Mouse (Mus musculus) lung, embryonic 16.5 days (tissue): ENCODE measurements around the gene Slc8a1. TPM values are rescaled to one million over a fixed set of nuclear protein-coding genes. Genes with fewer than 3 reads are reported as not detected.
A peak's percentile ranks its signal among the peaks of the same experiment; 100 is the strongest.

Experiments
- ATAC-seq: fragments of 200-750 bp; cut with Nextera tagmentation; 2 replicates; pipeline ENCODE4 v1.8.0; 2017; ENCODE audit warnings: low read depth, mild to moderate bottlenecking, moderate library complexity
- H3K27ac ChIP-seq: fragments of 300-500 bp; sonication (generic); 2 replicates; pipeline ENCODE4 v1.5.1; 2014; ENCODE audit warnings: mild to moderate bottlenecking, control low read depth, low read length
- H3K27me3 ChIP-seq: fragments of 300-500 bp; sonication (generic); 2 replicates; pipeline ENCODE4 v1.6.1; 2014; ENCODE audit warnings: low read depth, low read length, mixed read lengths; ENCODE audit not compliant: control insufficient read depth, insufficient read depth
- H3K36me3 ChIP-seq: fragments of 300-500 bp; sonication (generic); 2 replicates; pipeline ENCODE4 v1.6.1; 2014; ENCODE audit warnings: low read length; ENCODE audit not compliant: control insufficient read depth, insufficient read depth
- H3K4me1 ChIP-seq: fragments of 300-500 bp; sonication (generic); replicated peaks from 2 replicates; pipeline ENCODE4 v1.6.1; 2014; ENCODE audit warnings: low read length, mixed read lengths; ENCODE audit not compliant: control insufficient read depth, insufficient read depth
- H3K4me2 ChIP-seq: fragments of 300-500 bp; sonication (generic); 2 replicates; pipeline ENCODE4 v1.6.1; 2014; ENCODE audit warnings: low read depth, low read length, control low read depth
- H3K4me3 ChIP-seq: fragments of 300-500 bp; sonication (generic); 2 replicates; pipeline ENCODE4 v1.5.1; 2014; ENCODE audit warnings: mild to moderate bottlenecking, low read length, control low read depth
- H3K9ac ChIP-seq: fragments of 300-500 bp; sonication (generic); 2 replicates; pipeline ENCODE4 v1.6.1; 2014; ENCODE audit warnings: low read length, control low read depth
- H3K9me3 ChIP-seq: fragments of 300-500 bp; sonication (generic); 2 replicates; pipeline ENCODE4 v1.6.1; 2016; ENCODE audit warnings: low read length; ENCODE audit not compliant: control insufficient read depth
- WGBS: fragments of 180-500 bp; shearing (Covaris S2); extraction: QIAGEN DNeasy Blood & Tissue Kit; methylation state at CpG from one replicate; pipeline ENCODE4 v1.1.7; 2014; 5-methylcytosine and 5-hydroxymethylcytosine counted together
- polyA plus RNA-seq: library from polyadenylated mRNA; unstranded; fragments of >200 nt; fragmentation: Nextera tagmentation; extraction: Ambion mirVana; gene quantifications from 2 replicates; pipeline ENCODE4 v1.2.1, GENCODE M21; 2015

The Slc8a1 gene
- polyA plus RNA-seq, 1 experiment from 2014 or later, result 5.8 TPM

DNA sequence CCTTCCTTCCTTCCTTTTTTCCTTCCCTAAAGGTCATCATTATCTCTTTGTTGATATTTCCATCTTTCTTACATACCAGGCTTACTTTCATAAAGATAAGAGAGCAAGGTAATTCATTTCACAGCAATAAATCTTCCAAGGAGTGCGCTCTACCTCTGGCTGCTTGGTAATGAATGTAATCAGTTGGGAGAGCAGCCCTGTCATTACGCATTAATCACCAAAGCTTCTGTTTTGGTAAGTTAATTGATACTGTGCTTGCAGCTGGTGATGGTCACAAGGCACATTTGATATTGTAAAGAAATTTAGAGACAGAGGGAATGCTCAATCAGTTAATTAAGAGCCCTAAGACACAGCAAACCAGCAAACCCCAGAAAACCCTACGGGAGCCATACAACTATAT is 130.7 kb downstream of the Slc8a1 start:
- ATAC-seq, result no peak
- H3K27ac ChIP-seq, result no peak overlapping the region
- H3K4me3 ChIP-seq, result no peak overlapping the region
- no peak overlapping the region for H3K9ac ChIP-seq
- no peaks in the 10 kb centered on the region for H3K9me3 ChIP-seq
- WGBS, result 87% methylated on average over 3 of the region's 3 CpGs
- no peaks in the 10 kb centered on the region for H3K27me3 ChIP-seq
- peaks cover 8% of the 10 kb centered on the region; the same call in 1 of the 2 replicates for H3K4me1 ChIP-seq
- H3K4me2 ChIP-seq, result no peak overlapping the region
- H3K36me3 ChIP-seq, result no peaks in the 10 kb centered on the region

DNA sequence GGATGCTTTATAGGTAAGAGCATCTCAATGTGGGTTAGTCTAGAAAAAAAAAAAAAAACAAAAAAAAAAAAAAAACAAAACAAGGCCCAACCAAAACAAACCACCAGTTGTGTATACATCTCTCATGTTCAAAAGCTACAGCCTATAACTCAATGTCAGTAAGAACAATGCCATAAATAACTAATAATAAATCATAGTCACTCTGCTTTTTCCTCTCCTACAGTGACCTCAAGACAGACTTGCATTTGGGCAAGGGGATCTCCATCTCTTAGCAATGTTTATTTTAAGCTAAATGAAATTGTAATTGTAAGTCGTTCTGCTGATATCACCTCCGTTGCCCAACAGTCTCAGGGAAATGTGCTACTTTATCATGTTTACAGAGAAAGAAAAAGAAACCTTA is 132.1 kb downstream of the Slc8a1 start:
- no peaks in the 10 kb centered on the region for H3K27me3 ChIP-seq
- H3K36me3 ChIP-seq, result no peaks in the 10 kb centered on the region
- peak overlapping the region; percentile 4; the same call in 1 of the 2 replicates for H3K4me2 ChIP-seq
- 31% methylated on average over 2 of the region's 2 CpGs for WGBS
- H3K9me3 ChIP-seq, result no peaks in the 10 kb centered on the region
- ATAC-seq, result peak; percentile 62
- peaks cover 8% of the 10 kb centered on the region; the same call in 1 of the 2 replicates for H3K4me1 ChIP-seq
- no peak overlapping the region for H3K9ac ChIP-seq
- no peak overlapping the region for H3K4me3 ChIP-seq
- no peak overlapping the region; the same call in 1 of the 2 replicates for H3K27ac ChIP-seq

DNA sequence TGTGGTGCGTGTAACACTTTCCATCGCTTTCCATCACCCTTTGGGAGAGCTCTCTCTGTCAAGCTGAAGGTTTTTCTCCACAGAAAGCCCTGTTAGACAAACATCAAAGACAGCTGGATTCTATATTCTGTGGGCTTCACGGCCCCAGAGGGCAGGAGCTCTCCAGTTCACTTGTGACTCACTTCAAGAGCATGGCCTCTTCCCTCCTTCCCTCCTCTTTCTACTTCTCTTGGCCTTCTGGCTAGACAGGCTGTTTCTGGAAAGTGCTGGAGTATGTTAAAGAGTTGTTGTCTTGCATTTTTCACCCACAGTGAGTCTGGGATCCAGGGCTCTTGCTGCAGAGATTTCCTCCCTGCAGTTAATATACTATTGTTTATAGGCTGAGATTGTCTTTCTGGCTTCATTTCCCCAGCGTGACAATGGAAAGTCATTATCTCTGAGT is 132.9 kb downstream of the Slc8a1 start:
- no peak overlapping the region for H3K4me3 ChIP-seq
- peak overlapping the region; percentile 68 for H3K27ac ChIP-seq
- H3K4me1 ChIP-seq, result peaks cover 8% of the 10 kb centered on the region; the same call in 1 of the 2 replicates
- ATAC-seq, result peak; percentile 88
- H3K9ac ChIP-seq, result no peak overlapping the region
- 23% methylated on average over 4 of the region's 4 CpGs for WGBS
- H3K36me3 ChIP-seq, result no peaks in the 10 kb centered on the region
- H3K4me2 ChIP-seq, result no peak overlapping the region
- H3K9me3 ChIP-seq, result no peaks in the 10 kb centered on the region
- no peaks in the 10 kb centered on the region for H3K27me3 ChIP-seq

DNA sequence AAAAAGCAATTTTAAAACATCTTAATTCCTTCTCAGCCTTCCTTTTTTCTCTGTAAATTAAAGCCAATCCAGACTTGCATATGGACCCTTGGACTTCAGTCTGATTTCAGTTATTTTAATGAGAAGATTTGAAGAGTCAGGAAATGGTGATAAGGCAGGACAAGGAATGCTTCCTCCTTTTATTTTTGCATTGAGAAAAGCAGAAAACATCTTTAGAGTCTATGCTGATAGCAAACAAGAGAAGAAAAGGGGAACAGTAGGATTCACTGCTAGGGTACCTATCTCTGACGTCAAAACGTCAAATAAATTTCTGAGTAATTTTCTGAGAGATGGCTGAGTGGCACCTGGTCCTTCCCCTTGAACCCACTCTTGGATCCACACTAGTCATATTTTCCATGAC is 139.1 kb downstream of the Slc8a1 start:
- Histone ChIP-seq H3K27me3 (no peaks in the 10 kb centered on the region), H3K27ac (no peak overlapping the region), H3K4me3 (no peak overlapping the region), H3K9me3 (no peaks in the 10 kb centered on the region), H3K4me1 (no peaks in the 10 kb centered on the region), H3K9ac (no peak overlapping the region), H3K36me3 (no peaks in the 10 kb centered on the region), H3K4me2 (no peak overlapping the region)
- WGBS, result 82% methylated on average over 2 of the region's 2 CpGs
- no peak for ATAC-seq

DNA sequence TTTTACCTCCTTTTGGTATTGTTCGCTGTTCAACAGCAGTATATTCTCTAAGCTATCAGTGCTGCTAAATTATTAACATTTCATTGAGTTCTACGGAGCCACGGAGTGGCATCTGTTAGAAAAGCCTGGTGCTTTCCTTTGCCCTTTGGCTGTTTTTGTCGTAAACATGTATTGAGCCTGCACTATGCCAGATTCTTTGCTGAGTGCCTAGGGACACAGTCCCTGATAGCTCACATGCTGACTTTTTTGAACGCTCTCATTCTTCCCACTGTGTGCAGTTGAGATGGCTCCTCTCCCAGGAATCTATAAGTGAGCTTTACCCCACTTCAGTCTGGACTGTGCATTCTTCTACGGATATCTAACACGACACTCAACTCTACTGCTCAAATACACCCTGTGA is 148.4 kb downstream of the Slc8a1 start:
- Histone ChIP-seq H3K27ac (no peak overlapping the region), H3K9ac (no peak overlapping the region), H3K4me1 (no peaks in the 10 kb centered on the region), H3K9me3 (no peaks in the 10 kb centered on the region), H3K4me2 (no peak overlapping the region), H3K27me3 (no peaks in the 10 kb centered on the region), H3K4me3 (no peak overlapping the region), H3K36me3 (no peaks in the 10 kb centered on the region)
- no peak for ATAC-seq
- 67% methylated on average over 7 of the region's 7 CpGs for WGBS

- H3K9me3 ChIP-seq, result no peaks in the 10 kb centered on the region
- H3K9ac ChIP-seq, result no peak overlapping the region
- H3K27me3 ChIP-seq, result no peaks in the 10 kb centered on the region
- H3K36me3 ChIP-seq, result no peaks in the 10 kb centered on the region
- no peak overlapping the region for H3K4me3 ChIP-seq
- no peaks in the 10 kb centered on the region for H3K4me1 ChIP-seq
- ATAC-seq, result no peak
- WGBS, result 86% methylated on average over 5 of the region's 5 CpGs
- no peak overlapping the region for H3K27ac ChIP-seq
- no peak overlapping the region for H3K4me2 ChIP-seq
These were observed 151.4 kb downstream of the Slc8a1 start for GRCm38 (mm10) chr17:81586759-81587158.

- no peak overlapping the region for H3K4me2 ChIP-seq
These were observed 158.3 kb downstream of the Slc8a1 start for GRCm38 (mm10) chr17:81579728-81580425.

GRCm38 (mm10) chr17:81576893-81577292 is 161.3 kb downstream of the Slc8a1 start:
- no peak overlapping the region for H3K27ac ChIP-seq
- no peaks in the 10 kb centered on the region for H3K27me3 ChIP-seq
- H3K9me3 ChIP-seq, result no peaks in the 10 kb centered on the region
- H3K4me3 ChIP-seq, result no peak overlapping the region
- H3K36me3 ChIP-seq, result no peaks in the 10 kb centered on the region
- 78% methylated on average over 3 of the region's 3 CpGs for WGBS
- no peak for ATAC-seq
- no peak overlapping the region for H3K9ac ChIP-seq
- H3K4me1 ChIP-seq, result peaks cover 10% of the 10 kb centered on the region
- H3K4me2 ChIP-seq, result no peak overlapping the region

More at GRCm38 (mm10) chr17:81579728-81580425, 158.3 kb downstream of the Slc8a1 start:
- Histone ChIP-seq H3K27ac (peak overlapping the region; percentile 46), H3K36me3 (no peaks in the 10 kb centered on the region), H3K4me3 (no peak overlapping the region), H3K4me1 (peaks cover 10% of the 10 kb centered on the region), H3K9ac (no peak overlapping the region), H3K27me3 (no peaks in the 10 kb centered on the region), H3K9me3 (no peaks in the 10 kb centered on the region)
- WGBS, result 34% methylated on average over 10 of the region's 10 CpGs
- ATAC-seq, result peak; percentile 84

- Histone ChIP-seq H3K9me3 (no peaks in the 10 kb centered on the region), H3K4me1 (0 out of 2 replicates have a peak, but pooled peaks cover 3% of the 10 kb centered on the region), H3K36me3 (no peaks in the 10 kb centered on the region), H3K4me3 (no peak overlapping the region), H3K4me2 (no peak overlapping the region), H3K9ac (no peak overlapping the region), H3K27ac (no peak overlapping the region), H3K27me3 (no peaks in the 10 kb centered on the region)
- 79% methylated on average over 9 of the region's 9 CpGs for WGBS
- ATAC-seq, result no peak
These were observed 172.4 kb downstream of the Slc8a1 start for GRCm38 (mm10) chr17:81565634-81566372.
